Mouse (Mus musculus): ENCODE measurements around the gene Mmp19.

Gene Mmp19

GRCm38 (mm10) chr10:128790398-128791124 is at the start of gene Mmp19:
Mmp19 (plus strand) TSS chr10:128790910.
- DNase-seq (ENCODE audit: low spot score) = no peak

GRCm38 (mm10) chr10:128742616-128743015 is 48.1 kb upstream of the Mmp19 start:
- no peak for DNase-seq (ENCODE audit: low spot score)

- no peak for DNase-seq (ENCODE audit: low spot score)
Observed at GRCm38 (mm10) chr10:128743235-128743634, 47.5 kb upstream of the Mmp19 start.

GRCm38 (mm10) chr10:128743791-128744191 is 46.9 kb upstream of the Mmp19 start:
- DNase-seq (ENCODE audit: low spot score) = peak; percentile 62

GRCm38 (mm10) chr10:128744211-128744610 is 46.5 kb upstream of the Mmp19 start:
- DNase-seq (ENCODE audit: low spot score) = no peak

GRCm38 (mm10) chr10:128744680-128745601 is 45.8 kb upstream of the Mmp19 start, which contains the start of gene Dgka:
Dgka (minus strand) TSS chr10:128744855.
- DNase-seq (ENCODE audit: low spot score) = no peak

GRCm38 (mm10) chr10:128745946-128746613 is 44.6 kb upstream of the Mmp19 start:
- no peak for DNase-seq (ENCODE audit: low spot score)

- no peak for DNase-seq (ENCODE audit: low spot score)
Observed at GRCm38 (mm10) chr10:128746972-128747645, 43.6 kb upstream of the Mmp19 start.

GRCm38 (mm10) chr10:128747646-128748251 is 43.0 kb upstream of the Mmp19 start, which contains the start of gene Pym1:
Pym1 (plus strand) TSS chr10:128747889.
- DNase-seq (ENCODE audit: low spot score) = peak; percentile 88

- peak; percentile 90 for DNase-seq (ENCODE audit: low spot score)
Observed at GRCm38 (mm10) chr10:128748252-128748864, 42.4 kb upstream of the Mmp19 start.

- peak; percentile 41 for DNase-seq (ENCODE audit: low spot score)
Observed at GRCm38 (mm10) chr10:128772895-128773294, 17.8 kb upstream of the Mmp19 start.

- peak; percentile 21 for DNase-seq (ENCODE audit: low spot score)
Observed at GRCm38 (mm10) chr10:128773685-128774084, 17.0 kb upstream of the Mmp19 start.

- DNase-seq (ENCODE audit: low spot score) = no peak
Observed at GRCm38 (mm10) chr10:128778441-128778840, 12.3 kb upstream of the Mmp19 start.

- DNase-seq (ENCODE audit: low spot score) = peak; percentile 81
Observed at GRCm38 (mm10) chr10:128779011-128779795, 11.5 kb upstream of the Mmp19 start.

GRCm38 (mm10) chr10:128780200-128780599 is 10.5 kb upstream of the Mmp19 start:
- DNase-seq (ENCODE audit: low spot score) = no peak

- no peak for DNase-seq (ENCODE audit: low spot score)
Observed at GRCm38 (mm10) chr10:128792041-128792440, 1.3 kb downstream of the Mmp19 start.

- no peak for DNase-seq (ENCODE audit: low spot score)
Observed at GRCm38 (mm10) chr10:128793258-128793657, 2.5 kb downstream of the Mmp19 start.

- no peak for DNase-seq (ENCODE audit: low spot score)
Observed at GRCm38 (mm10) chr10:128794391-128794790, 3.7 kb downstream of the Mmp19 start.

GRCm38 (mm10) chr10:128795581-128795980 is 4.9 kb downstream of the Mmp19 start:
- DNase-seq (ENCODE audit: low spot score) = no peak

GRCm38 (mm10) chr10:128798676-128799075 is 8.0 kb downstream of the Mmp19 start:
- DNase-seq (ENCODE audit: low spot score) = no peak

Data from embryo, embryonic 10 days (tissue).